Mouse (Mus musculus): ENCODE measurements around the gene Ccdc159. TPM values are rescaled to one million over a fixed set of nuclear protein-coding genes. Genes with fewer than 3 reads are reported as not detected.
A peak's percentile ranks its signal among the peaks of the same experiment; 100 is the strongest.

The Ccdc159 gene
- polyA plus RNA-seq, 1 experiment from 2014 or later, result 5.7 TPM

DNA sequence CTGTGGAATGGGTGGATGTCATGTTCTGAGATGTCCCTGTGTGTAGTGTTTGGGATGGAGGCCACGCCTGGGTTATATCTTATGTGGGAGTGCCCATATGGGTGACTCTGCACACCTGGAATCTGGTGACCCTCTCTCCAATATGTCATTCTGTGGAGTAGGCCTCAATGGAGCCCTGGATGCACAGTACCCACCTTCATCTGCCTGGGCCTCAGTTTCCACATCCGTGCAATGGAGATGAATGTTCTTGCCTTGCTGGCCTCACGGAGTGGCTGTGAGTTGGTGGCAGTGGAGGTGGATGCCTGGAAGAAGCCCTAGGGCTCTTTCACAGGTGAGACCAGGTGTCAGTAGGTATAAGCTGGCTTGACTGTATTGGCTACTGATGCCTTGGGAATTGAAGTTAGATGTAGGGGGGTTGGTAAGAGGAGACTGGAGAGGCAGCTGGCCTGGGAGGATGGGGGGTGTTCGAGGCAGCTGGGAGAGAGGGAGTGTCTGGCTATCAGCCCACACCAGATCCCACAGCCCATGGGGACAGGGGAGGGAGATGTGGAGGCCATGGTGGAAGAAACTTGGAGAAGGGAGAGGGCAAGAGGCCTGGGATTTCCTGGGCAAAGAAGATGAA, 11.1 kb downstream of the Ccdc159 start:
- Histone ChIP-seq H3K4me3 (replicated peaks; ENCODE audit: low read depth, low read length) (peak overlapping the region; percentile 72), H3K9ac (replicated peaks; ENCODE audit: low read length) (peak overlapping the region; percentile 86), H3K36me3 (ENCODE audit: control insufficient read depth, insufficient read depth, low read length) (peaks cover 26% of the 10 kb centered on the region), H3K4me2 (ENCODE audit: low read length) (peak overlapping the region; percentile 61), H3K27ac (replicated peaks; ENCODE audit: low read depth, low read length) (no peak overlapping the region), H3K4me1 (ENCODE audit: control insufficient read depth, insufficient read depth, low read length) (peaks cover 10% of the 10 kb centered on the region), H3K9me3 (ENCODE audit: control insufficient read depth, low read length) (no peaks in the 10 kb centered on the region), H3K27me3 (ENCODE audit: control insufficient read depth, insufficient read depth, low read length) (no peaks in the 10 kb centered on the region)
- DNase-seq (no peak), ATAC-seq (ENCODE audit: low FRiP score, low TSS enrichment) (no peak)
- 87% methylated on average over 4 of the region's 4 CpGs for WGBS

GRCm38 (mm10) chr9:21943046-21943445, 15.8 kb downstream of the Ccdc159 start:
- WGBS, result 76% methylated on average over 12 of the region's 12 CpGs
- peaks cover 5% of the 10 kb centered on the region for H3K4me1 ChIP-seq (ENCODE audit: control insufficient read depth, insufficient read depth, low read length)
- no peaks in the 10 kb centered on the region for H3K9me3 ChIP-seq (ENCODE audit: control insufficient read depth, low read length)
- no peaks in the 10 kb centered on the region for H3K27me3 ChIP-seq (ENCODE audit: control insufficient read depth, insufficient read depth, low read length)
- H3K27ac ChIP-seq (replicated peaks; ENCODE audit: low read depth, low read length), result no peak overlapping the region
- H3K9ac ChIP-seq (replicated peaks; ENCODE audit: low read length), result no peak overlapping the region
- no peak overlapping the region for H3K4me2 ChIP-seq (ENCODE audit: low read length)
- H3K36me3 ChIP-seq (ENCODE audit: control insufficient read depth, insufficient read depth, low read length), result peaks cover 44% of the 10 kb centered on the region
- ATAC-seq (ENCODE audit: low FRiP score, low TSS enrichment) (no peak; the same call in 1 of the 2 replicates), DNase-seq (no peak)
- no peak overlapping the region for H3K4me3 ChIP-seq (replicated peaks; ENCODE audit: low read depth, low read length)

DNA sequence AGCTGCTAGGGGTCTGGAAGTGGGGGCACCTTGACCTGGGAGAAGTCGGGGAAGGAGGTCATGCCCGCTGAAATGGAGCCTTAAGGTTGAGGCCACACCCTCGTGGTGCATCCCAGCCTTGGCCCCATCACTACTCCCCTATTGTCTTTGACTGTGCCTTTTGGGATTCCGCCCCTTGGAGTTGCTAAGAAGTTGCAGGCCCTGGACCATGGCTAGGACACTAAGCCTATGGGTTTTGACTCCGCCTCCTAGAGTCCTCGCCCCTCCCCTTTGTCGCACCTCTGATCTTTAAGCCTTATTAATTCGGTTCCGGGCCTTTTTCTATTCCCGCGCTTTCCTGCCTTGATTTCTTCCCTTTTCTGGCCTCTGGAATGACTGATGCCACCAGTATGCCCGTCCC, 16.4 kb downstream of the Ccdc159 start:
- Histone ChIP-seq H3K4me3 (replicated peaks; ENCODE audit: low read depth, low read length) (no peak overlapping the region), H3K4me2 (ENCODE audit: low read length) (no peak overlapping the region), H3K9ac (replicated peaks; ENCODE audit: low read length) (no peak overlapping the region), H3K36me3 (ENCODE audit: control insufficient read depth, insufficient read depth, low read length) (peaks cover 46% of the 10 kb centered on the region), H3K4me1 (ENCODE audit: control insufficient read depth, insufficient read depth, low read length) (no peaks in the 10 kb centered on the region), H3K9me3 (ENCODE audit: control insufficient read depth, low read length) (no peaks in the 10 kb centered on the region), H3K27me3 (ENCODE audit: control insufficient read depth, insufficient read depth, low read length) (no peaks in the 10 kb centered on the region), H3K27ac (replicated peaks; ENCODE audit: low read depth, low read length) (no peak overlapping the region)
- ATAC-seq (ENCODE audit: low FRiP score, low TSS enrichment) (no peak), DNase-seq (no peak)
- 54% methylated on average over 12 of the region's 12 CpGs for WGBS

GRCm38 (mm10) chr9:21944267-21944666, 17.0 kb downstream of the Ccdc159 start:
- no peak overlapping the region for H3K4me2 ChIP-seq (ENCODE audit: low read length)

GRCm38 (mm10) chr9:21947540-21948130, 20.4 kb downstream of the Ccdc159 start:
- H3K27ac ChIP-seq (replicated peaks; ENCODE audit: low read depth, low read length), result no peak overlapping the region
- H3K4me2 ChIP-seq (ENCODE audit: low read length), result no peak overlapping the region
- H3K4me1 ChIP-seq (ENCODE audit: control insufficient read depth, insufficient read depth, low read length), result no peaks in the 10 kb centered on the region
- no peak overlapping the region for H3K4me3 ChIP-seq (replicated peaks; ENCODE audit: low read depth, low read length)
- H3K27me3 ChIP-seq (ENCODE audit: control insufficient read depth, insufficient read depth, low read length), result no peaks in the 10 kb centered on the region
- H3K36me3 ChIP-seq (ENCODE audit: control insufficient read depth, insufficient read depth, low read length), result peaks cover 20% of the 10 kb centered on the region; the same call in 1 of the 2 replicates
- no peak for DNase-seq
- whole genome bisulfite sequencing, result 6% methylated on average over 28 of the region's 28 CpGs
- no peak overlapping the region for H3K9ac ChIP-seq (replicated peaks; ENCODE audit: low read length)
- ATAC-seq (ENCODE audit: low FRiP score, low TSS enrichment), result no peak
- no peaks in the 10 kb centered on the region for H3K9me3 ChIP-seq (ENCODE audit: control insufficient read depth, low read length)

More at GRCm38 (mm10) chr9:21944267-21944666, 17.0 kb downstream of the Ccdc159 start:
- no peak overlapping the region for H3K9ac ChIP-seq (replicated peaks; ENCODE audit: low read length)
- H3K36me3 ChIP-seq (ENCODE audit: control insufficient read depth, insufficient read depth, low read length), result peaks cover 42% of the 10 kb centered on the region
- H3K27me3 ChIP-seq (ENCODE audit: control insufficient read depth, insufficient read depth, low read length), result no peaks in the 10 kb centered on the region
- 24% methylated on average over 23 of the region's 23 CpGs for WGBS
- H3K27ac ChIP-seq (replicated peaks; ENCODE audit: low read depth, low read length), result no peak overlapping the region
- no peak for ATAC-seq (ENCODE audit: low FRiP score, low TSS enrichment)
- no peak overlapping the region for H3K4me3 ChIP-seq (replicated peaks; ENCODE audit: low read depth, low read length)
- no peaks in the 10 kb centered on the region for H3K9me3 ChIP-seq (ENCODE audit: control insufficient read depth, low read length)
- DNase-seq, result no peak
- H3K4me1 ChIP-seq (ENCODE audit: control insufficient read depth, insufficient read depth, low read length), result no peaks in the 10 kb centered on the region

DNA sequence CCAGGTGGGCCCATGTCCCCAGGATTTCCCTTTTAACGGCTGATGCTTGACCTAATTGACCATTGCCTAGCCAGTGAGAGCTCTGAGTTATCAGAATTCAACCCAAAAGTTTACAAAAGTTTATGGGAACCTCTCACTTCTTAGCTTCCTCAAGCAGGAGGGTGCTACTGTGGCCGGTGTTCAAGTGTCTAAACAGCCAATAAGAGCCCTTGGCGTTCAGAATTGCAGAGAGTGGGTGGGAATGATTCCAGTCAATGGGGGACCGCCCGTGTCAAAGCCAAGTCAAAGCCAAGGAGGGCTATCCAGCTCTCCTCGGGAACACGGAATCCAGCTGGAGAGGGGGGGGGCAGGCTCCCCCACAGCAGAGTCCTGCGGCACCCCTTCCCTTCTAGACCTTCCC, 20.9 kb downstream of the Ccdc159 start:
- H3K9me3 ChIP-seq (ENCODE audit: control insufficient read depth, low read length), result no peaks in the 10 kb centered on the region
- no peaks in the 10 kb centered on the region for H3K4me1 ChIP-seq (ENCODE audit: control insufficient read depth, insufficient read depth, low read length)
- no peaks in the 10 kb centered on the region for H3K27me3 ChIP-seq (ENCODE audit: control insufficient read depth, insufficient read depth, low read length)
- ATAC-seq (ENCODE audit: low FRiP score, low TSS enrichment), result no peak
- no peak overlapping the region for H3K27ac ChIP-seq (replicated peaks; ENCODE audit: low read depth, low read length)
- H3K4me2 ChIP-seq (ENCODE audit: low read length), result no peak overlapping the region
- H3K36me3 ChIP-seq (ENCODE audit: control insufficient read depth, insufficient read depth, low read length), result peaks cover 20% of the 10 kb centered on the region; the same call in 1 of the 2 replicates
- DNase-seq, result no peak
- no peak overlapping the region for H3K4me3 ChIP-seq (replicated peaks; ENCODE audit: low read depth, low read length)
- 60% methylated on average over 8 of the region's 8 CpGs for WGBS
- H3K9ac ChIP-seq (replicated peaks; ENCODE audit: low read length), result no peak overlapping the region

GRCm38 (mm10) chr9:21948790-21949189, 21.5 kb downstream of the Ccdc159 start:
- WGBS, result 68% methylated on average over 6 of the region's 6 CpGs

GRCm38 (mm10) chr9:21950322-21950721, 23.1 kb downstream of the Ccdc159 start:
- Histone ChIP-seq H3K4me2 (ENCODE audit: low read length) (no peak overlapping the region), H3K9me3 (ENCODE audit: control insufficient read depth, low read length) (no peaks in the 10 kb centered on the region), H3K27me3 (ENCODE audit: control insufficient read depth, insufficient read depth, low read length) (no peaks in the 10 kb centered on the region), H3K36me3 (ENCODE audit: control insufficient read depth, insufficient read depth, low read length) (peaks cover 13% of the 10 kb centered on the region; the same call in 1 of the 2 replicates), H3K9ac (replicated peaks; ENCODE audit: low read length) (no peak overlapping the region), H3K4me3 (replicated peaks; ENCODE audit: low read depth, low read length) (no peak overlapping the region), H3K4me1 (ENCODE audit: control insufficient read depth, insufficient read depth, low read length) (peaks cover 12% of the 10 kb centered on the region; the same call in 1 of the 2 replicates), H3K27ac (replicated peaks; ENCODE audit: low read depth, low read length) (no peak overlapping the region)
- ATAC-seq (ENCODE audit: low FRiP score, low TSS enrichment) (no peak), DNase-seq (no peak)
- 21% methylated on average over 11 of the region's 11 CpGs for WGBS

More at GRCm38 (mm10) chr9:21948790-21949189, 21.5 kb downstream of the Ccdc159 start:
- H3K4me3 ChIP-seq (replicated peaks; ENCODE audit: low read depth, low read length), result no peak overlapping the region
- ATAC-seq (ENCODE audit: low FRiP score, low TSS enrichment), result no peak
- H3K9ac ChIP-seq (replicated peaks; ENCODE audit: low read length), result no peak overlapping the region
- H3K36me3 ChIP-seq (ENCODE audit: control insufficient read depth, insufficient read depth, low read length), result peaks cover 20% of the 10 kb centered on the region; the same call in 1 of the 2 replicates
- H3K9me3 ChIP-seq (ENCODE audit: control insufficient read depth, low read length), result no peaks in the 10 kb centered on the region
- H3K27me3 ChIP-seq (ENCODE audit: control insufficient read depth, insufficient read depth, low read length), result no peaks in the 10 kb centered on the region
- H3K27ac ChIP-seq (replicated peaks; ENCODE audit: low read depth, low read length), result no peak overlapping the region
- 0 out of 2 replicates have a peak, but pooled peaks cover 2% of the 10 kb centered on the region for H3K4me1 ChIP-seq (ENCODE audit: control insufficient read depth, insufficient read depth, low read length)
- no peak overlapping the region for H3K4me2 ChIP-seq (ENCODE audit: low read length)
- DNase-seq, result no peak

DNA sequence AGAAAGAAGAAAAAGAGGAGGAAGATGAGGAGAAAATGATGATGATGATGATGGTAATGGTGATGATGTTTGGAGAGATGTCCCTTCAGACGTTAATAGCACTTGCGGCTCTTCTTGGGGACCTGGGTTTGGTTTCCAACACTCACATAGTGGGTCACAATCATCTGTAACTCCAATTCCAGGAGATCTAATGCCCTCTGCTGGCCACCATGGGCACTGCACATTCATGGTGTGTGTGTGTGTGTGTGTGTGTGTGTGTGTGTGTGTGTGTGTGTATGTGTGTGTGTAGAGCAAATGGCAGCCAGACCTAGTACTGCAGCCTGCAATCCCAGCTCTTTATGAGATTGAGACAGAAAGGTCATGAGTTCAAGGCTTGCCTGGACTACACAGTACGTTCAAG, 24.7 kb downstream of the Ccdc159 start:
- ATAC-seq (ENCODE audit: low FRiP score, low TSS enrichment) (no peak), DNase-seq (no peak)
- 77% methylated on average over 3 of the region's 3 CpGs for WGBS
- Histone ChIP-seq H3K9ac (replicated peaks; ENCODE audit: low read length) (no peak overlapping the region), H3K36me3 (ENCODE audit: control insufficient read depth, insufficient read depth, low read length) (peaks cover 10% of the 10 kb centered on the region; the same call in 1 of the 2 replicates), H3K4me2 (ENCODE audit: low read length) (no peak overlapping the region), H3K4me1 (ENCODE audit: control insufficient read depth, insufficient read depth, low read length) (peaks cover 17% of the 10 kb centered on the region; the same call in 1 of the 2 replicates), H3K4me3 (replicated peaks; ENCODE audit: low read depth, low read length) (no peak overlapping the region), H3K9me3 (ENCODE audit: control insufficient read depth, low read length) (no peaks in the 10 kb centered on the region), H3K27ac (replicated peaks; ENCODE audit: low read depth, low read length) (no peak overlapping the region), H3K27me3 (ENCODE audit: control insufficient read depth, insufficient read depth, low read length) (no peaks in the 10 kb centered on the region)
